Mouse (Mus musculus) liver, embryonic 12.5 days (tissue): ENCODE measurements around the gene Nkpd1. TPM values are rescaled to one million over a fixed set of nuclear protein-coding genes. Genes with fewer than 3 reads are reported as not detected.
A peak's percentile ranks its signal among the peaks of the same experiment; 100 is the strongest.

Source experiments
- ATAC-seq: fragments of 200-750 bp; cut with Nextera tagmentation; 2 replicates; pipeline ENCODE4 v1.8.0; 2017; ENCODE audit warnings: moderate number of reproducible peaks, mild to moderate bottlenecking, moderate library complexity
- H3K27ac ChIP-seq: fragments of 300-500 bp; sonication (generic); 2 replicates; pipeline ENCODE4 v1.5.1; 2016; ENCODE audit warnings: mild to moderate bottlenecking
- H3K27me3 ChIP-seq: fragments of 300-500 bp; sonication (generic); replicated peaks from 2 replicates; pipeline ENCODE4 v1.6.1; 2016; ENCODE audit warnings: mild to moderate bottlenecking, moderate library complexity
- H3K36me3 ChIP-seq: fragments of 300-500 bp; sonication (generic); 2 replicates; pipeline ENCODE4 v1.6.1; 2016; ENCODE audit warnings: mild to moderate bottlenecking, moderate library complexity
- H3K4me1 ChIP-seq: fragments of 300-500 bp; sonication (generic); 2 replicates; pipeline ENCODE4 v1.6.1; 2016
- H3K4me2 ChIP-seq: fragments of 300-500 bp; sonication (generic); 2 replicates; pipeline ENCODE4 v1.6.1; 2016; ENCODE audit warnings: mild to moderate bottlenecking, moderate library complexity
- H3K4me3 ChIP-seq: fragments of 300-500 bp; sonication (generic); 2 replicates; pipeline ENCODE4 v1.5.1; 2016; ENCODE audit warnings: mild to moderate bottlenecking, moderate library complexity
- H3K9ac ChIP-seq: fragments of 300-500 bp; sonication (generic); 2 replicates; pipeline ENCODE4 v1.6.1; 2016; ENCODE audit warnings: mild to moderate bottlenecking, moderate library complexity
- H3K9me3 ChIP-seq: fragments of 300-500 bp; sonication (generic); replicated peaks from 2 replicates; pipeline ENCODE4 v1.6.1; 2016; ENCODE audit warnings: mild to moderate bottlenecking, moderate library complexity
- WGBS: fragments of 180-500 bp; shearing (Covaris S2); methylation state at CpG from one replicate; pipeline ENCODE4 v1.1.7; 2016; ENCODE audit not compliant: insufficient replicate concordance; 5-methylcytosine and 5-hydroxymethylcytosine counted together
- polyA plus RNA-seq: library from polyadenylated mRNA; unstranded; fragments of >200 nt; fragmentation: Nextera tagmentation; extraction: Ambion mirVana; gene quantifications from 2 replicates; pipeline ENCODE4 v1.2.1, GENCODE M21; 2016

Nkpd1 gene
- not detected in 2 replicates for polyA plus RNA-seq

DNA sequence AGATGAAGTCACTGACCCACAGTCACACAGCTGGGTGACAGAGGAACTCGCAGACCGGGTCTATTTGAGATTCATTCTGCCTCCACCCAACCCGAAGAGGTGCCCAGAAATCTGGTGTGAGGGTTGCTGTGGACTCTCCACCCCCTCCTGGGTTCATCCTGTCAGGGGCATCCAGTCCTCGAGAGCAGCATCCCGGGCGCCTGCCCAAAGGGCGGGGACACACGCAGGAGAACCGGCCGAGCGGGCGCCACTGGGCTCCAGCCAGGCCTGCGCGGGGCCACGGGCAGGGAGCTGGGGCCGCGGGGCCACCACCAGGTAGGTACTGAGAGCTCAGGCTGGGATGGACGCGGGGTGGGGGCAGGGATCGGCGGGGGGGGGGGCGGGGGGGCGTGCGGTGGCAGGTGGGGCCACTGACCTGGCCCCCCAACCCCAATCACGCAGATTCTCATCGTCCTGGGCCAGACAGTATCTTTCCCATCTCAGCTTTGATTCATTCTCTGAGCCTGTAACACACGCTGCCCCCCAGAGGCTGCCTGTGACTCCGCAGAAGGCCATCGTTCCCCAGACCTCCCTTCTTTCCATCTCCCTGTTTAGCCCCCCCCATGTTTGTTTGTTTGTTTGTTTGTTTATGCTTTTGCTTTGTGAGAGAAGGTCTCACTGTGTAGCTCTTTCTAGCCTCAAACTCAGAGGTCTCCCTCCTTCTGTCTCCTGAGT, at the start of gene Nkpd1:
Gene Nkpd1 (plus strand): TSS at position 187 of the 714 bp plus-strand sequence.
- Histone ChIP-seq H3K27ac (no peak within 1 kb of the TSS), H3K4me2 (peak within 1 kb of the TSS; percentile 39), H3K27me3 (peaks cover 74% of the 10 kb centered on the region), H3K9ac (no peak within 1 kb of the TSS), H3K4me1 (peaks cover 12% of the 10 kb centered on the region), H3K4me3 (no peak within 1 kb of the TSS), H3K9me3 (no peaks in the 10 kb centered on the region), H3K36me3 (no peaks in the 10 kb centered on the region)
- no peak for ATAC-seq
- 4% methylated on average over 24 of the region's 29 CpGs for WGBS

DNA sequence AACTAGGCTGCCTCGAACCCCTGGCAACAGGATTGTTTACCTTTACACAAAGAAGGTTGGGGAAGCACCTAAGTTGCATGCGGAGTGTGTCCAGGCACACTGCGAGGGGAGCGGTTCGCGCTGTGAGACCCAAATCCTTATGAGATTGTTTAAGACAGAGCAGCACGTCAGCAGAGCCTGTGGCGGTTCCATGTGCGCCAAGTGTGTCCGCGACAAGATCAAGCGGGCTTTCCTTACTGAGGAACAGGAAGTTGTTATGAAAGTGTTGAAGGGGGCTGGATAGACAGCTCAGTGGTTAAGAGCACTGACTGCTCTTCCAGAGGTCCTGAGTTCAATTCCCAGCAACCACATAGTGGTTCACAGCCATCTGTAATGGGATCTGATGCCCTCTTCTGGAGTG, 49.4 kb upstream of the Nkpd1 start:
- Histone ChIP-seq H3K4me1 (peaks cover 50% of the 10 kb centered on the region), H3K4me3 (no peak overlapping the region), H3K27ac (0 out of 2 replicates have a peak overlapping the region, but pooled peaks have one; percentile 33), H3K9ac (no peak overlapping the region), H3K9me3 (no peaks in the 10 kb centered on the region), H3K4me2 (peak overlapping the region; percentile 8; the same call in 1 of the 2 replicates), H3K36me3 (no peaks in the 10 kb centered on the region), H3K27me3 (peaks cover 59% of the 10 kb centered on the region)
- WGBS = 60% methylated on average over 12 of the region's 12 CpGs
- no peak for ATAC-seq

DNA sequence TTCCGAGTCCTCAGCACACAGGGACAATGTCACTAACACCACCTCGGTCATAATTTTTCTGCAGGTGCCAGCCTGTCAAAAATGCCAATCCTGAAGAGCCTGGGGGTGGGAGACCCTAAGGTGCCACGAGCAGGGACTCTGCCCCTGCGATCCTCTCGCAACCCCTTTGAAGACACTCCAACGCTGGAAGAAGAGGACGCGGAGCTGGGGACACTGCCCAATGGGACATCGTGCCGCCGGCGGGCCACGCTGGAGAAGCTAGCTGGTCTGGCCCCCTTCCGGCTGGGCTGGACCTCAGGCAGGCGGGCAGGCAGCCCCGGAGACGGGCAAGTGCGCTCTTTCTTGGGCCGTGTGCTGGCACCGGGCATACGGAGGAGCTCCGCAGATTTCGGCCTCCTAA, 48.2 kb upstream of the Nkpd1 start:
- H3K4me3 ChIP-seq = no peak overlapping the region
- H3K9ac ChIP-seq = no peak overlapping the region
- H3K4me1 ChIP-seq = peaks cover 57% of the 10 kb centered on the region
- no peak overlapping the region for H3K4me2 ChIP-seq
- WGBS = 72% methylated on average over 23 of the region's 23 CpGs
- H3K27me3 ChIP-seq = peaks cover 71% of the 10 kb centered on the region
- no peaks in the 10 kb centered on the region for H3K36me3 ChIP-seq
- H3K9me3 ChIP-seq = no peaks in the 10 kb centered on the region
- ATAC-seq = no peak
- H3K27ac ChIP-seq = no peak overlapping the region

DNA sequence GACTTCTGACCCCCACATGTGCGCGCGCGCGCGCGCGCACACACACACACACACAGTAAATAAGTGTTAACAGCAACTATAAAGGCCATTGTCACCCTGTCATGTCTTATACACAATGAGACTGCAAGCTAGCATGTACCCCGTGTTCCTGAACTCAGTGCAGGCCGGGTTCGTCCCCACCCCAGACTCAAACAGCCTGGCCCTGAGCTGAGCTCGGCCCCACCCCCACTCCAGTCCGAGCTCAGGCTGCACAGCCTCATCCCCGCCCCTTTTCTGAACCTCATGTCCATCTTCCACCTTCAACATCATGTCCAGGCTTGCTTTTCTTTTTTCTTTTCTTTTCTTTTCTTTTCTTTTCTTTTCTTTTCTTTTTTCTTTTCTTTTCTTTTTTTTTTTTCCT, 47.3 kb upstream of the Nkpd1 start:
- no peak for ATAC-seq
- peak overlapping the region; percentile 18; the same call in 1 of the 2 replicates for H3K4me2 ChIP-seq
- H3K36me3 ChIP-seq = peaks cover 5% of the 10 kb centered on the region; the same call in 1 of the 2 replicates
- peaks cover 51% of the 10 kb centered on the region for H3K4me1 ChIP-seq
- H3K4me3 ChIP-seq = no peak overlapping the region
- H3K9me3 ChIP-seq = no peaks in the 10 kb centered on the region
- H3K27me3 ChIP-seq = peaks cover 71% of the 10 kb centered on the region
- H3K27ac ChIP-seq = no peak overlapping the region
- 45% methylated on average over 14 of the region's 14 CpGs for WGBS
- no peak overlapping the region for H3K9ac ChIP-seq

DNA sequence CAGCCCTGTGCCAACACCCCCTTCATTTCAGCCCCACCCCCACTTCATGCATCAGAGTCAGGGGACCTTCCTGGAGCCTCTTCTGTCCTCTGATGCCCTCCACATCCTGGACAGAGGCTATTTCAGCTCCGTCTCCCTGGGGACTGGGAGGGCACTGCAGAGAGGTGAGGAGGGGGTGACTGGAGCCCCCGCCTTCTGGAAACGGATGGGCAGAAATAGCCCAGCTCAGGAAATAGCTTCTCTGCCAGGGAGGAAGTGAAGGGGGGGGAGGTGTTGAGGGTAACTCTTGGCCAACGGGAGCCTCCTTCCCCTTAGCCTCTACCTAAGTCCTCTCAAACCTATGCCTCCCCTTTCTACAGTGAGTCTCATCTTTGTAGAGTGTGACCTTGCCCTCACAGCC, 45.2 kb upstream of the Nkpd1 start:
- Histone ChIP-seq H3K36me3 (peaks cover 5% of the 10 kb centered on the region; the same call in 1 of the 2 replicates), H3K27me3 (peaks cover 68% of the 10 kb centered on the region), H3K27ac (peak overlapping the region; percentile 18), H3K4me3 (no peak overlapping the region), H3K9me3 (no peaks in the 10 kb centered on the region), H3K4me2 (peak overlapping the region; percentile 73), H3K4me1 (peaks cover 46% of the 10 kb centered on the region), H3K9ac (no peak overlapping the region)
- ATAC-seq = peak; percentile 37
- WGBS = 22% methylated on average over 4 of the region's 4 CpGs

DNA sequence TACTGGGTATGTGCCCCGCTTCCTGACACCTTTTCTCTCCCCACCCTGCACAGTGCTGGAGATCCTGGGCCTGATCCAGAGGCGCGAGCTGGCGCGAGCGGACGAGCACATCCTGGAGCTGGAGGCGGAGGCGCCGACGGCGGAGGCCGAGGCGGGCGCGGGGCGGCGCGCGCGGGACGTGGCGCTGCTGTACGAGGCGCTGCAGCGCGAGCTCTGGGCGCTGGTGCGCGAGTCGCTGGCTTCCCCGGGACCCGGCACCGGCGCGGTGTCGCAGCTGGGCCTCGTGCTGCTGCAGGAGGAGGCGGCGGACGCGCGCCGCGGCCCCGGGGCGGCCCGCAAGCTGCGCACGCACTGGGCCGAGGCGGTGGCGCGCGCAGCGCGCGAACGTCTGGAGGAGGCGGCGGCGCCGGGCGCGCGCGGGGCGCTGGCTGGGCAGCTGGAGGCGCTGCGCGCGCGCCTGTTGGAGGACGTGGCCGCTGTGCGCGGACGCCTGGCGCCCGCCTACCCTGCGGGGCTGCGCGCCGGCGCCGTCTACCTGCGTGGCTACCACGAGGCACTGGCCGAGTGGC, 43.7 kb upstream of the Nkpd1 start:
- peak; percentile 31 for ATAC-seq
- H3K9me3 ChIP-seq = no peaks in the 10 kb centered on the region
- peak overlapping the region; percentile 73 for H3K4me2 ChIP-seq
- H3K9ac ChIP-seq = peak overlapping the region; percentile 59
- peaks cover 65% of the 10 kb centered on the region for H3K27me3 ChIP-seq
- peaks cover 49% of the 10 kb centered on the region for H3K4me1 ChIP-seq
- peaks cover 5% of the 10 kb centered on the region; the same call in 1 of the 2 replicates for H3K36me3 ChIP-seq
- peak overlapping the region; percentile 22 for H3K27ac ChIP-seq
- H3K4me3 ChIP-seq = peak overlapping the region; percentile 58
- WGBS = 20% methylated on average over 53 of the region's 89 CpGs

DNA sequence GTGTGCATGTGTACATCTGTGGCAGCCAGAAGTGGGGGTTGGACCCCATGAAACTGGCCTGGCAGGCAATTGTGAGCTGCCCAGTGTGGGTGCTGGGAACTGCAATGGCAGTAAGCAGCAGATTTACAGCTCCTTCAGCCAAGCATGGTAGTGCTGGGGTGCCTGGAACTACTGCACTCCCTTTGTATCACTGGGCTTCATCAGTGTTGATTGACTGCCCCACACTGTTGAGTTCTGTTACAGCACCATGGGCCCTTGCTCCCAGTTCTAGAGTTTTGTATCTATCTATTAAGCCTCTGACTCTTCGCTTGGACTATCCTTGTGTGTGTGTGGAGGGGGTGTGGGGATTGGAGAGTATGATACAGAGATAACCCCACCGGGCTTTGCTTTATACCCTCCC, 40.6 kb upstream of the Nkpd1 start:
- WGBS = 34% methylated on average over 2 of the region's 2 CpGs

DNA sequence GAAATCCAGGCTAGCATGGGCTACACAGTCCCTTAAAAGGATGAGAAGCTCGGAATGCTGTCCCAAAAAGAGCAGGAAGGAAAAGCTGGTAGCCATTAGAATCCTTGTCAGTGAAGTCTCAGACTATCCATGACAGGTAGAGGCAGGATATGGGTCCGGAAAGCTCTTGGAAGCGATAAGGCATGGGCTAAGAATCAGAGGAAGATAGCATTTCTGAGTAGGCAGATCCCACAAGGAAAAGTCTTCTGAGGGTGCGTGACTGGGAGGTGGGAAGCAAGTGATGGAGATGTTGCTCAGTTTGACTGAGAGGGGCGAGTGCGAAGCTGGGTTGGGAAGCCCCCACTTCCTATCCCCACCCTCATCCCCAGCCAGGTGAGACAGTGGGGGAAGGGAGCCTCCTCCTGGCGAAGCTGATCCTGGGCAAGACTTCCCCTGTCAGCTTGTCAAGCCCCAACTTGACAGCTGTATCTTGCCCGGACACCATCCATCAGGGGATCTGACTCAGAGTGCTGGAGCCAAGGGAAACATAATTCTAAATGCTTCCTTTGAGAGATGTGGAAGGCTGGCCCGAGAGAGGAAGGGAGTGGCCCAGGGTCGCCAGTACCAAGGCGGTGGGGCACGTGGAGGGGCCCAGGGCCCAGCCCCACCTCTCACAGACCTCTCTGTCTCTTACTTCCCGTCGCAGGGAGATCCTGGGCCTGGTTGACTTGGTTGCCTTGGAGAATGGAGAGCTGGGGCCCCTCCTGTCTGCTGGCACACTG, 39.8 kb upstream of the Nkpd1 start:
- Histone ChIP-seq H3K27me3 (peaks cover 32% of the 10 kb centered on the region), H3K9me3 (no peaks in the 10 kb centered on the region), H3K4me3 (no peak overlapping the region), H3K4me1 (peaks cover 30% of the 10 kb centered on the region), H3K9ac (no peak overlapping the region), H3K27ac (no peak overlapping the region), H3K4me2 (no peak overlapping the region), H3K36me3 (peaks cover 5% of the 10 kb centered on the region; the same call in 1 of the 2 replicates)
- 23% methylated on average over 14 of the region's 14 CpGs for WGBS
- ATAC-seq = no peak

More for the DNA sequence above, 40.6 kb upstream of the Nkpd1 start:
- Histone ChIP-seq H3K9ac (no peak overlapping the region), H3K4me3 (no peak overlapping the region), H3K36me3 (peaks cover 5% of the 10 kb centered on the region; the same call in 1 of the 2 replicates), H3K4me1 (peaks cover 32% of the 10 kb centered on the region), H3K27ac (no peak overlapping the region), H3K27me3 (peaks cover 39% of the 10 kb centered on the region), H3K4me2 (no peak overlapping the region), H3K9me3 (no peaks in the 10 kb centered on the region)
- ATAC-seq = no peak

DNA sequence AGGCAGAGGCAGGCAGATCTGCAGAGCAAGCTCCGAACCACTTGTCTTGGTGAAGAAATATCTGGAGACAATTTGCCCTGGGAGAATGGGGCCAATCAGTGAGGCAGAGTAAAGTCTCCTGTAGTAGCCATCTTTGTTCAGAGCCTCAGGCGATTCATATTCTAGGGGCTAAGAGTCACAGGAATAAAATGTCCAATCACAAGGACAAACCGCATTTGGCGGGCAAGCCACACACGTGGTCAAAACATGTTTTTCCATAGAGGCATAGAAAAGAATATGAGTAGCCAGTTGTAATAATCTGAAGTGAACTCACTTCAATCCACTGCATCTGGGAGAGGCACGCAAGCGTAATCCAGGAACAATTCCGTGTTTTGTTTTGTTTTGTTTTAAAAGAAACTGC, 34.4 kb upstream of the Nkpd1 start:
- no peak overlapping the region for H3K4me2 ChIP-seq
- no peaks in the 10 kb centered on the region for H3K9me3 ChIP-seq
- H3K27ac ChIP-seq = no peak overlapping the region
- no peak for ATAC-seq
- H3K36me3 ChIP-seq = no peaks in the 10 kb centered on the region
- no peak overlapping the region for H3K9ac ChIP-seq
- no peak overlapping the region for H3K4me3 ChIP-seq
- H3K4me1 ChIP-seq = peaks cover 13% of the 10 kb centered on the region; the same call in 1 of the 2 replicates
- 78% methylated on average over 8 of the region's 8 CpGs for WGBS
- peaks cover 7% of the 10 kb centered on the region; the same call in 1 of the 2 replicates for H3K27me3 ChIP-seq

DNA sequence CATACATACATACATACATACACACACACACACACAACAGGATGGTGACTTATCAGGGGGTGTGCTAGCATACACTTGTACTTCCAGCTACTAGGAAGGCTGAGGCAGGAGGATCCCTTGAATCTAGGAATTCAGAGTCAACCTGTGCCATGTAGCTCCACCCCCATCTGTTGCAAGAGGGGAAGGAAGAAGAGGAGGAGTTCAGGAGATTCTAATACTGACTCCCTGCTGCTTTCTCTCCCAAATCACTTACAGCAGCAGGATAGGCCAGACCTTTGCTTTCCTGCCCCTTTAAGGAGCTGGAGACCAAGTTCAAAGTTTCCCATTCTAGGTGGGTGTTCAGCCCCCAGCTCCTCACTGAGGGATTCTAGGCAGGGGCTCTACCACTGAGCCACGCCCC, 32.1 kb upstream of the Nkpd1 start:
- 100% methylated on average over 1 of the region's 1 CpGs for WGBS
- H3K36me3 ChIP-seq = no peaks in the 10 kb centered on the region
- no peaks in the 10 kb centered on the region for H3K9me3 ChIP-seq
- no peak overlapping the region for H3K9ac ChIP-seq
- 0 out of 2 replicates have a peak, but pooled peaks cover 6% of the 10 kb centered on the region for H3K4me1 ChIP-seq
- no peak overlapping the region for H3K27ac ChIP-seq
- H3K4me2 ChIP-seq = no peak overlapping the region
- peaks cover 23% of the 10 kb centered on the region for H3K27me3 ChIP-seq
- no peak for ATAC-seq
- no peak overlapping the region for H3K4me3 ChIP-seq

DNA sequence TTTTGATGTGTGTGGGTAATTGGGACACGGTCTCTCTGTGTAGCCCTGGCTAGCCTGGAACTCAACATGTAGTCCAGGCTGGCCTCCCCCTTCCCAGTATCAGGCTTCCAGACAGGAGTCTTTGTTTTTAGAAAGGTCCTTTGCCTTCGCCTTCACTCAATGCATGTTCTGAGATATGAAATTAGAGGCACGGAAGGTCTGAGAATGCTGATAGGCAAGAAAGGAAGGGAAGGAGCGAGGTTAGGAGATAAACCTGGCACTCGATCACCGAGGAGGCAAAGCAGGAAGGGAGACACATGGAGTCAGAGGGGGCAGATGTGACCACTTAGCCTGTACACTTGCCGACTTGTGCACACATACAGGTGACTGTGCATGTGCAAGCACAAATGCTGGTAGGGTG, 31.1 kb upstream of the Nkpd1 start:
- no peak overlapping the region for H3K4me3 ChIP-seq
- ATAC-seq = no peak
- no peaks in the 10 kb centered on the region for H3K36me3 ChIP-seq
- no peaks in the 10 kb centered on the region for H3K9me3 ChIP-seq
- 0 out of 2 replicates have a peak, but pooled peaks cover 6% of the 10 kb centered on the region for H3K4me1 ChIP-seq
- no peak overlapping the region for H3K9ac ChIP-seq
- no peak overlapping the region for H3K27ac ChIP-seq
- peaks cover 32% of the 10 kb centered on the region for H3K27me3 ChIP-seq
- 38% methylated on average over 7 of the region's 7 CpGs for WGBS
- H3K4me2 ChIP-seq = no peak overlapping the region

DNA sequence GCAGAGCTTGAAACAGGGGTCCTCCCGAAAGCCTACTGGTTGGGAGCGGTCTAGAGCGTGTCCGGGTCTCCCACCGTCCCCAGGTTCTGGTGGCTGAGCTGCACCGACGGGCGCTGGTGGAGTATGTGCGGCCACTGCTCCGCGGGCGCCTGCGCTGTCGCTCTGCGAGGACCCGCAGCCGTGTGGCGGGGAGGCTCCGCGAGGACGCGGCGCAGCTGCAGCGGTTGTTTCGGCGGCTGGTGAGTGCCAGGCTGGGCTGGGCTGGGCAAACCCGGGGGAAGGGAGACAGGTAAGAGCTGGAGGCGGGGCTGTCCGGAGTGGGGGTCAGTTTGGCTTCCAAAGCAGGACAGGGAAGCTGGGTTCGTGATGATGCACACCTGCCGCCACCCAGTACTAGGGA, 28.1 kb upstream of the Nkpd1 start:
- Histone ChIP-seq H3K27me3 (peaks cover 39% of the 10 kb centered on the region), H3K27ac (no peak overlapping the region), H3K4me3 (no peak overlapping the region), H3K4me1 (peaks cover 12% of the 10 kb centered on the region; the same call in 1 of the 2 replicates), H3K4me2 (peak overlapping the region; percentile 13; the same call in 1 of the 2 replicates), H3K36me3 (no peaks in the 10 kb centered on the region), H3K9me3 (no peaks in the 10 kb centered on the region), H3K9ac (no peak overlapping the region)
- no peak for ATAC-seq
- WGBS = 61% methylated on average over 31 of the region's 31 CpGs
